Mouse (Mus musculus) stomach, embryonic 15.5 days (tissue): ENCODE data around the gene Fkrp. TPM values are rescaled to one million over a fixed set of nuclear protein-coding genes. Genes with fewer than 3 reads are reported as not detected.
A peak's percentile ranks its signal among the peaks of the same experiment; 100 is the strongest.

Experiments used
- ATAC-seq: fragments of 200-750 bp; cut with Nextera tagmentation; 2 replicates; pipeline ENCODE4 v1.8.0; 2017; ENCODE audit warnings: low read depth, moderate number of reproducible peaks, moderate TSS enrichment; ENCODE audit not compliant: insufficient read depth, low FRiP score
- H3K27ac ChIP-seq: fragments of 300-500 bp; sonication (generic); 2 replicates; pipeline ENCODE4 v1.5.1; 2015; ENCODE audit warnings: mild to moderate bottlenecking, inconsistent platforms
- H3K27me3 ChIP-seq: fragments of 300-500 bp; sonication (generic); replicated peaks from 2 replicates; pipeline ENCODE4 v1.6.1; 2015; ENCODE audit warnings: inconsistent platforms
- H3K36me3 ChIP-seq: fragments of 300-500 bp; sonication (generic); 2 replicates; pipeline ENCODE4 v1.6.1; 2015; ENCODE audit warnings: inconsistent platforms
- H3K4me1 ChIP-seq: fragments of 300-500 bp; sonication (generic); 2 replicates; pipeline ENCODE4 v1.6.1; 2015; ENCODE audit warnings: inconsistent platforms
- H3K4me2 ChIP-seq: fragments of 300-500 bp; sonication (generic); 2 replicates; pipeline ENCODE4 v1.6.1; 2015; ENCODE audit warnings: mild to moderate bottlenecking, inconsistent platforms
- H3K4me3 ChIP-seq: fragments of 300-500 bp; sonication (generic); replicated peaks from 2 replicates; pipeline ENCODE4 v1.5.1; 2015; ENCODE audit warnings: inconsistent platforms
- H3K9ac ChIP-seq: fragments of 300-500 bp; sonication (generic); 2 replicates; pipeline ENCODE4 v1.6.1; 2015; ENCODE audit warnings: inconsistent platforms
- H3K9me3 ChIP-seq: fragments of 300-500 bp; sonication (generic); 2 replicates; pipeline ENCODE4 v1.6.1; 2016; ENCODE audit warnings: inconsistent platforms
- WGBS: fragments of 180-500 bp; shearing (Covaris S2); methylation state at CpG from one replicate; pipeline ENCODE4 v1.1.7; 2015; 5-methylcytosine and 5-hydroxymethylcytosine counted together
- polyA plus RNA-seq: library from polyadenylated mRNA; unstranded; fragments of >200 nt; fragmentation: Nextera tagmentation; extraction: Ambion mirVana; gene quantifications from 2 replicates; pipeline ENCODE4 v1.2.1, GENCODE M21; 2015

The Fkrp gene
- polyA plus RNA-seq, 1 experiment from 2014 or later, result 28.4 TPM

GRCm38 (mm10) chr7:16826571-16826970 is 10.0 kb upstream of the Fkrp start:
- no peak overlapping the region for H3K4me2 ChIP-seq
- WGBS, result 76% methylated on average over 5 of the region's 5 CpGs
- no peaks in the 10 kb centered on the region for H3K27me3 ChIP-seq
- H3K4me1 ChIP-seq, result 0 out of 2 replicates have a peak, but pooled peaks cover 8% of the 10 kb centered on the region
- H3K9ac ChIP-seq, result no peak overlapping the region
- ATAC-seq, result no peak
- peaks cover 74% of the 10 kb centered on the region for H3K36me3 ChIP-seq
- no peaks in the 10 kb centered on the region for H3K9me3 ChIP-seq
- no peak overlapping the region for H3K4me3 ChIP-seq
- no peak overlapping the region; the same call in 1 of the 2 replicates for H3K27ac ChIP-seq

- WGBS, result 81% methylated on average over 10 of the region's 10 CpGs
- Histone ChIP-seq H3K4me3 (no peak overlapping the region), H3K4me1 (peaks cover 13% of the 10 kb centered on the region; the same call in 1 of the 2 replicates), H3K27me3 (no peaks in the 10 kb centered on the region), H3K4me2 (no peak overlapping the region), H3K9me3 (no peaks in the 10 kb centered on the region), H3K36me3 (peaks cover 66% of the 10 kb centered on the region), H3K27ac (no peak overlapping the region), H3K9ac (no peak overlapping the region)
- no peak for ATAC-seq
These were observed 9.3 kb upstream of the Fkrp start for GRCm38 (mm10) chr7:16825785-16826184.

GRCm38 (mm10) chr7:16823734-16824133 is 7.2 kb upstream of the Fkrp start:
- H3K36me3 ChIP-seq, result peaks cover 47% of the 10 kb centered on the region
- no peak overlapping the region for H3K4me2 ChIP-seq
- H3K4me1 ChIP-seq, result peaks cover 21% of the 10 kb centered on the region
- WGBS, result 73% methylated on average over 5 of the region's 5 CpGs
- no peak overlapping the region for H3K27ac ChIP-seq
- H3K27me3 ChIP-seq, result no peaks in the 10 kb centered on the region
- no peak overlapping the region for H3K9ac ChIP-seq
- H3K4me3 ChIP-seq, result no peak overlapping the region
- H3K9me3 ChIP-seq, result no peaks in the 10 kb centered on the region
- ATAC-seq, result no peak

- Histone ChIP-seq H3K36me3 (peaks cover 28% of the 10 kb centered on the region), H3K4me3 (no peak overlapping the region), H3K4me2 (no peak overlapping the region), H3K9me3 (no peaks in the 10 kb centered on the region), H3K9ac (no peak overlapping the region), H3K4me1 (peaks cover 38% of the 10 kb centered on the region), H3K27ac (no peak overlapping the region), H3K27me3 (no peaks in the 10 kb centered on the region)
- 74% methylated on average over 4 of the region's 4 CpGs for WGBS
- ATAC-seq, result no peak
These were observed 5.2 kb upstream of the Fkrp start for GRCm38 (mm10) chr7:16821669-16822101.

- no peak overlapping the region for H3K4me3 ChIP-seq
- H3K9ac ChIP-seq, result no peak overlapping the region
- no peak overlapping the region for H3K4me2 ChIP-seq
- H3K9me3 ChIP-seq, result no peaks in the 10 kb centered on the region
- WGBS, result 44% methylated on average over 3 of the region's 3 CpGs
- no peak for ATAC-seq
- H3K27ac ChIP-seq, result no peak overlapping the region
- H3K27me3 ChIP-seq, result no peaks in the 10 kb centered on the region
- peaks cover 23% of the 10 kb centered on the region for H3K36me3 ChIP-seq
- H3K4me1 ChIP-seq, result peaks cover 38% of the 10 kb centered on the region
These were observed 4.6 kb upstream of the Fkrp start for GRCm38 (mm10) chr7:16821091-16821490.

GRCm38 (mm10) chr7:16820271-16820763 is 3.8 kb upstream of the Fkrp start:
- 66% methylated on average over 5 of the region's 5 CpGs for WGBS
- H3K27ac ChIP-seq, result peak overlapping the region; percentile 11; the same call in 1 of the 2 replicates
- H3K9ac ChIP-seq, result no peak overlapping the region
- H3K4me3 ChIP-seq, result no peak overlapping the region
- no peak for ATAC-seq
- no peak overlapping the region for H3K4me2 ChIP-seq
- peaks cover 18% of the 10 kb centered on the region; the same call in 1 of the 2 replicates for H3K36me3 ChIP-seq
- peaks cover 45% of the 10 kb centered on the region for H3K4me1 ChIP-seq
- H3K27me3 ChIP-seq, result no peaks in the 10 kb centered on the region
- H3K9me3 ChIP-seq, result no peaks in the 10 kb centered on the region

GRCm38 (mm10) chr7:16819794-16820193 is 3.3 kb upstream of the Fkrp start:
- peak overlapping the region; percentile 11; the same call in 1 of the 2 replicates for H3K27ac ChIP-seq
- no peak for ATAC-seq
- 77% methylated on average over 5 of the region's 5 CpGs for WGBS
- no peaks in the 10 kb centered on the region for H3K9me3 ChIP-seq
- no peak overlapping the region for H3K9ac ChIP-seq
- peaks cover 12% of the 10 kb centered on the region; the same call in 1 of the 2 replicates for H3K36me3 ChIP-seq
- peaks cover 49% of the 10 kb centered on the region for H3K4me1 ChIP-seq
- H3K4me3 ChIP-seq, result no peak overlapping the region
- no peaks in the 10 kb centered on the region for H3K27me3 ChIP-seq
- H3K4me2 ChIP-seq, result no peak overlapping the region

GRCm38 (mm10) chr7:16817693-16818092 is 1.2 kb upstream of the Fkrp start:
- Histone ChIP-seq H3K4me2 (peak overlapping the region; percentile 89), H3K27ac (no peak overlapping the region), H3K4me3 (peak overlapping the region; percentile 88), H3K9me3 (no peaks in the 10 kb centered on the region), H3K36me3 (peaks cover 3% of the 10 kb centered on the region; the same call in 1 of the 2 replicates), H3K9ac (peak overlapping the region; percentile 99; the same call in 1 of the 2 replicates), H3K27me3 (no peaks in the 10 kb centered on the region), H3K4me1 (peaks cover 48% of the 10 kb centered on the region)
- 47% methylated on average over 3 of the region's 3 CpGs for WGBS
- no peak for ATAC-seq

GRCm38 (mm10) chr7:16816078-16816474 is 456 bp downstream of the Fkrp start:
- Histone ChIP-seq H3K4me1 (peaks cover 47% of the 10 kb centered on the region), H3K9ac (peak overlapping the region; percentile 99), H3K27me3 (0 out of 2 replicates have a peak, but pooled peaks cover 10% of the 10 kb centered on the region), H3K27ac (peak overlapping the region; percentile 94), H3K9me3 (no peaks in the 10 kb centered on the region), H3K4me2 (peak overlapping the region; percentile 89), H3K36me3 (no peaks in the 10 kb centered on the region), H3K4me3 (peak overlapping the region; percentile 88)
- 0% methylated on average over 30 of the region's 55 CpGs for WGBS
- ATAC-seq, result peak; percentile 86

- H3K9ac ChIP-seq, result peak within 1 kb of the TSS; percentile 99
- WGBS, result 6% methylated on average over 1 of the region's 1 CpGs
- ATAC-seq, result no peak
- H3K4me2 ChIP-seq, result peak within 1 kb of the TSS; percentile 89
- 0 out of 2 replicates have a peak, but pooled peaks cover 15% of the 10 kb centered on the region for H3K27me3 ChIP-seq
- no peaks in the 10 kb centered on the region for H3K36me3 ChIP-seq
- peak within 1 kb of the TSS; percentile 88 for H3K4me3 ChIP-seq
- peak within 1 kb of the TSS; percentile 94 for H3K27ac ChIP-seq
- H3K9me3 ChIP-seq, result no peaks in the 10 kb centered on the region
- peaks cover 51% of the 10 kb centered on the region for H3K4me1 ChIP-seq
These were observed 1.1 kb downstream of the Fkrp start, which contains the start of gene Strn4 for GRCm38 (mm10) chr7:16815351-16815941. Gene Strn4, plus strand, starts transcription at chr7:16815889.

- H3K27ac ChIP-seq, result no peak overlapping the region
- H3K9ac ChIP-seq, result no peak overlapping the region
- H3K4me1 ChIP-seq, result peaks cover 38% of the 10 kb centered on the region
- 0 out of 2 replicates have a peak, but pooled peaks cover 15% of the 10 kb centered on the region for H3K27me3 ChIP-seq
- no peak for ATAC-seq
- WGBS, result 81% methylated on average over 2 of the region's 2 CpGs
- peaks cover 6% of the 10 kb centered on the region; the same call in 1 of the 2 replicates for H3K36me3 ChIP-seq
- H3K9me3 ChIP-seq, result no peaks in the 10 kb centered on the region
- H3K4me2 ChIP-seq, result no peak overlapping the region
- no peak overlapping the region for H3K4me3 ChIP-seq
These were observed 4.0 kb downstream of the Fkrp start for GRCm38 (mm10) chr7:16812505-16812904.

GRCm38 (mm10) chr7:16811649-16812070 is 4.9 kb downstream of the Fkrp start:
- H3K27me3 ChIP-seq, result 0 out of 2 replicates have a peak, but pooled peaks cover 15% of the 10 kb centered on the region
- peaks cover 33% of the 10 kb centered on the region for H3K4me1 ChIP-seq
- no peak for ATAC-seq
- H3K4me3 ChIP-seq, result peak overlapping the region; percentile 38
- H3K4me2 ChIP-seq, result peak overlapping the region; percentile 79
- WGBS, result 41% methylated on average over 17 of the region's 17 CpGs
- H3K9ac ChIP-seq, result no peak overlapping the region
- H3K9me3 ChIP-seq, result no peaks in the 10 kb centered on the region
- H3K36me3 ChIP-seq, result peaks cover 8% of the 10 kb centered on the region; the same call in 1 of the 2 replicates
- no peak overlapping the region for H3K27ac ChIP-seq
